Mouse (Mus musculus): Measurements from ENCODE around the gene Disc1. TPM values are rescaled to one million over a fixed set of nuclear protein-coding genes. Genes with fewer than 3 reads are reported as not detected.

The Disc1 gene
- polyA plus RNA-seq, 1 experiment from 2014 or later: 0.83 TPM

DNA sequence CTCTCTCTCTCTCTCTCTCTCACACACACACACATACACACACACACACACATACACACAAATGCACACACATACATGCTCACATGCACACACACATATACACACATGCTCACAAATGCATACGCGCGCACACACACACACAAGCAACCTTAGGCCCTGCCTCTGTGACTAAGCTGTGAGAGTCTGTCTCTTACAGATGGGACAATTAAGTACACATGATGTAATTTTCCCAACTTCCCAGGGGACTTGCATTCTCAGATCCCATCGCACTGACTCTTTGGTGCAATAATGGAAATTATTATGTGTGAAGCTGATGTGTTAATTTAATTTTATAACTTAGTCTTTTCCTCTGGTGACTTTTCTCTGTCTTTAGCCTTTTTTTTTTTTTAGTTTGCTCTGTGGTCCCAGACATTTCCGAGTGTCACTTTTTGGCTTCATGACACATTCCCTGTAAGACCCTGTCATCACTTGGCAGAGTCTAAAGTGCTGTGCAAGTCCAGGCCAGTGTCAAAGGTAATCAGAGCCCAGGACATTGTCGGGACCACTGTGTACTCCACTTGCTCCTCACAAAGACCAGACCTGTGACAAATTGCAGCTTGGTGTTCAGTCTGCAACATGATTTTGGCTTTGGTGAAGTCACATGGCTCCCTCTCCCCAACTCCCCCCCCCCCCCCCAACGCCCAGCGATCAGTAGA lies 205.0 kb downstream of the Disc1 start:
- TF ChIP-seq CTCF (IDR thresholded peaks at IDR 0.05; ENCODE audit: low read depth): no peak
- no peak overlapping the region for H3K4me3 ChIP-seq (replicated peaks; ENCODE audit: low read depth, low read length)
- H3K9me3 ChIP-seq (replicated peaks; ENCODE audit: low read length): no peaks in the 10 kb centered on the region
- no peaks in the 10 kb centered on the region for H3K27me3 ChIP-seq (ENCODE audit: insufficient read depth, low read length)
- ATAC-seq (replicated peaks; ENCODE audit: low FRiP score, low read depth) (no peak), DNase-seq (ENCODE audit: low spot score) (no peak)
- H3K4me1 ChIP-seq (replicated peaks; ENCODE audit: insufficient read depth, low read length): no peaks in the 10 kb centered on the region
- no peak overlapping the region for H3K9ac ChIP-seq (ENCODE audit: low read depth, low read length)
- H3K36me3 ChIP-seq (ENCODE audit: insufficient read depth, low read length): no peaks in the 10 kb centered on the region
- 77% methylated on average over 7 of the region's 8 CpGs for WGBS
- H3K4me2 ChIP-seq (ENCODE audit: low read length): no peak overlapping the region
- H3K27ac ChIP-seq: no peak overlapping the region

DNA sequence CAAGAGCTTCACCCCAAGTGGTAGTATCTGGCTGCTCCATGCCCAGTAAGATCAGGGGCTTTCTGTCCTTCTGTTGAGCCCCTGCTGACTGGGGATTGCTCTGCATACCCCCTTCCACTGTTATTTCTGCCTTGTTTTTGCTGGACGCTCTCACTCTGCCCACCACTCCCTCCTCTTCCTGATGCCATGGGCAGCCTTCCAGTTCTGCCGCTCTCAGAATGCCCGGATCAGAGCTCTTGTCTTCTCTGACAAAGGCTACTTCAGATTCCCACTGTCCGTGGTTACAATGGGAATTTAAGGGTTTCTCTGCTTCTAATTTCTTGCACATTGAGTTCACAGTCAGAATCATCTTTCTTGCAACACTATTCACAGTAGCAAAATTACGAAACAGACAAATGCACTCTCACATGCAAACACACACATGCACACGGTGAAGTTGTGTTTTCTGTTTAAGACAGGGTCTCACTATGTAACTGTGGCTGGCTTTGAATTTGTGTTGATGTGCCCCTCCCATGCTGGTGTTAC lies 214.2 kb downstream of the Disc1 start:
- H3K27ac ChIP-seq: no peak overlapping the region
- no peak for TF ChIP-seq CTCF (IDR thresholded peaks at IDR 0.05; ENCODE audit: low read depth)
- H3K9me3 ChIP-seq (replicated peaks; ENCODE audit: low read length): no peaks in the 10 kb centered on the region
- WGBS: 68% methylated on average over 6 of the region's 6 CpGs
- no peak overlapping the region for H3K4me2 ChIP-seq (ENCODE audit: low read length)
- H3K9ac ChIP-seq (ENCODE audit: low read depth, low read length): no peak overlapping the region
- H3K36me3 ChIP-seq (ENCODE audit: insufficient read depth, low read length): no peaks in the 10 kb centered on the region
- 0 out of 2 replicates have a peak, but pooled peaks cover 4% of the 10 kb centered on the region for H3K4me1 ChIP-seq (replicated peaks; ENCODE audit: insufficient read depth, low read length)
- H3K4me3 ChIP-seq (replicated peaks; ENCODE audit: low read depth, low read length): no peak overlapping the region
- no peaks in the 10 kb centered on the region for H3K27me3 ChIP-seq (ENCODE audit: insufficient read depth, low read length)
- ATAC-seq (replicated peaks; ENCODE audit: low FRiP score, low read depth) (no peak), DNase-seq (ENCODE audit: low spot score) (no peak)

DNA sequence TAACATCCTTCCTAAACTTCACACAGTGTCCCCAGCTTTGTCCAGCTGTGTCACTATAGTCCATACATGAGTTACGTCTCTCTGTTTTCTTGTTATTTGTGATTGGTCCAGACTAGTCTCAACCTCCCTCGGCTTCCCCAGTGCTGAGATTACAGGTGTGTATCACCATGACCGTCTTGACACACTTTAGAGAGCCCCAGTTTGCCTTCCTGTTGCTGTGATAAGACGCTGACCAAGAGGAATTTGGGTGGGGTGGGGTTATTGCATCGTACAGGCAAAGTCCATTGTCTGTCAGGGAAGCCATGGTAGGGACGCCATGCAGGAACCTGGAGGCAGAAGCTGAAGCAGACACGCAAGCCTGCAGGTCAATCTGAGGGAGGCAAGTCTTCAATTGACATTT lies 216.3 kb downstream of the Disc1 start:
- ATAC-seq (replicated peaks; ENCODE audit: low FRiP score, low read depth): no peak
- no peak for DNase-seq (ENCODE audit: low spot score)
- H3K9ac ChIP-seq (ENCODE audit: low read depth, low read length): no peak overlapping the region
- H3K27ac ChIP-seq: no peak overlapping the region
- 0 out of 2 replicates have a peak, but pooled peaks cover 4% of the 10 kb centered on the region for H3K4me1 ChIP-seq (replicated peaks; ENCODE audit: insufficient read depth, low read length)
- no peaks in the 10 kb centered on the region for H3K36me3 ChIP-seq (ENCODE audit: insufficient read depth, low read length)
- no peak for TF ChIP-seq CTCF (IDR thresholded peaks at IDR 0.05; ENCODE audit: low read depth)
- H3K27me3 ChIP-seq (ENCODE audit: insufficient read depth, low read length): no peaks in the 10 kb centered on the region
- peaks cover 3% of the 10 kb centered on the region for H3K9me3 ChIP-seq (replicated peaks; ENCODE audit: low read length)
- no peak overlapping the region for H3K4me3 ChIP-seq (replicated peaks; ENCODE audit: low read depth, low read length)
- 70% methylated on average over 7 of the region's 7 CpGs for WGBS
- H3K4me2 ChIP-seq (ENCODE audit: low read length): no peak overlapping the region

DNA sequence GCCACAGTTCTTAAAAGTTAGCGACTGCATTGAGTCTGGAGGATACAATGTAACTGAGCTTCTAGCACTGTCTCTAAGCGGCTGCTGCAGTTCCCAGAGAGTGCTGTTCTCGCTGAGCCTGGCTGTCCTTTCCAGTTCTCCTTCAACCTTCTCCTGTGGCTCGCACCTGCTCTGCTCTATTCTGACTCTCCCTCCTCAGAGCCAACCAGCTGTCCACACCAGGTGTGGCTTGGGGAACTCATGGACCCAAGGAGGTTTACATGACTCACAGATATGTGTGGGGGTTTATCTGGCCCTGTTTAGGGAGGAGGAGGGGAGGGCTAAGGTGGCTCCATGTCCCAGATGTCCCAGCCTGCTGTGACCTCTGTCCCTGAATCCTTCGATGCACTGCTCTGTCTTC lies 217.4 kb downstream of the Disc1 start:
- WGBS: 71% methylated on average over 5 of the region's 5 CpGs

GRCm38 (mm10) chr8:125272089-125272866 lies 218.3 kb downstream of the Disc1 start:
- Histone ChIP-seq H3K4me1 (replicated peaks; ENCODE audit: insufficient read depth, low read length) (0 out of 2 replicates have a peak, but pooled peaks cover 4% of the 10 kb centered on the region), H3K27me3 (ENCODE audit: insufficient read depth, low read length) (no peaks in the 10 kb centered on the region), H3K36me3 (ENCODE audit: insufficient read depth, low read length) (no peaks in the 10 kb centered on the region), H3K27ac (peak overlapping the region; percentile 62), H3K9ac (ENCODE audit: low read depth, low read length) (no peak overlapping the region), H3K4me2 (ENCODE audit: low read length) (no peak overlapping the region), H3K4me3 (replicated peaks; ENCODE audit: low read depth, low read length) (no peak overlapping the region), H3K9me3 (replicated peaks; ENCODE audit: low read length) (peaks cover 3% of the 10 kb centered on the region)
- TF ChIP-seq CTCF (IDR thresholded peaks at IDR 0.05; ENCODE audit: low read depth): no peak
- whole genome bisulfite sequencing: 68% methylated on average over 13 of the region's 13 CpGs
- ATAC-seq (replicated peaks; ENCODE audit: low FRiP score, low read depth) (no peak), DNase-seq (ENCODE audit: low spot score) (peak; percentile 42)

More for the DNA sequence above, 217.4 kb downstream of the Disc1 start:
- TF ChIP-seq CTCF (IDR thresholded peaks at IDR 0.05; ENCODE audit: low read depth): no peak
- H3K36me3 ChIP-seq (ENCODE audit: insufficient read depth, low read length): no peaks in the 10 kb centered on the region
- no peak overlapping the region for H3K4me2 ChIP-seq (ENCODE audit: low read length)
- no peaks in the 10 kb centered on the region for H3K27me3 ChIP-seq (ENCODE audit: insufficient read depth, low read length)
- H3K9me3 ChIP-seq (replicated peaks; ENCODE audit: low read length): peaks cover 3% of the 10 kb centered on the region
- ATAC-seq (replicated peaks; ENCODE audit: low FRiP score, low read depth) (no peak), DNase-seq (ENCODE audit: low spot score) (no peak)
- 0 out of 2 replicates have a peak, but pooled peaks cover 4% of the 10 kb centered on the region for H3K4me1 ChIP-seq (replicated peaks; ENCODE audit: insufficient read depth, low read length)
- peak overlapping the region; percentile 62 for H3K27ac ChIP-seq
- no peak overlapping the region for H3K9ac ChIP-seq (ENCODE audit: low read depth, low read length)
- H3K4me3 ChIP-seq (replicated peaks; ENCODE audit: low read depth, low read length): no peak overlapping the region

GRCm38 (mm10) chr8:125277071-125277682 lies 223.2 kb downstream of the Disc1 start:
- no peak overlapping the region for H3K27ac ChIP-seq
- DNase-seq (ENCODE audit: low spot score) (no peak), ATAC-seq (replicated peaks; ENCODE audit: low FRiP score, low read depth) (no peak)
- no peaks in the 10 kb centered on the region for H3K27me3 ChIP-seq (ENCODE audit: insufficient read depth, low read length)
- peaks cover 3% of the 10 kb centered on the region for H3K9me3 ChIP-seq (replicated peaks; ENCODE audit: low read length)
- WGBS: 20% methylated on average over 11 of the region's 11 CpGs
- H3K4me2 ChIP-seq (ENCODE audit: low read length): no peak overlapping the region
- no peak overlapping the region for H3K9ac ChIP-seq (ENCODE audit: low read depth, low read length)
- H3K36me3 ChIP-seq (ENCODE audit: insufficient read depth, low read length): no peaks in the 10 kb centered on the region
- TF ChIP-seq CTCF (IDR thresholded peaks at IDR 0.05; ENCODE audit: low read depth): no peak
- H3K4me1 ChIP-seq (replicated peaks; ENCODE audit: insufficient read depth, low read length): no peaks in the 10 kb centered on the region
- no peak overlapping the region for H3K4me3 ChIP-seq (replicated peaks; ENCODE audit: low read depth, low read length)

Data from kidney, postnatal 0 days (tissue).